Mouse (Mus musculus) right cerebral cortex, adult 2 months (tissue): ENCODE data around the gene Cd72.
"Not testable (repeated sequence)": the region's sequence is repeated elsewhere in the genome, so short reads cannot be mapped to it uniquely, and the experiment has no call there.

Experiments
- DNase-seq, 2 experiments: peaks; one replicate each; pipeline ENCODE4 v3.0.0; 2021 to 2022; ENCODE audit warnings: low spot score in 2 of 2

Gene Cd72

GRCm38 (mm10) chr4:43454041-43454836, at the start of gene Cd72:
Gene Cd72, minus strand, starts transcription at chr4:43454628.
- DNase-seq, result no peak

DNA sequence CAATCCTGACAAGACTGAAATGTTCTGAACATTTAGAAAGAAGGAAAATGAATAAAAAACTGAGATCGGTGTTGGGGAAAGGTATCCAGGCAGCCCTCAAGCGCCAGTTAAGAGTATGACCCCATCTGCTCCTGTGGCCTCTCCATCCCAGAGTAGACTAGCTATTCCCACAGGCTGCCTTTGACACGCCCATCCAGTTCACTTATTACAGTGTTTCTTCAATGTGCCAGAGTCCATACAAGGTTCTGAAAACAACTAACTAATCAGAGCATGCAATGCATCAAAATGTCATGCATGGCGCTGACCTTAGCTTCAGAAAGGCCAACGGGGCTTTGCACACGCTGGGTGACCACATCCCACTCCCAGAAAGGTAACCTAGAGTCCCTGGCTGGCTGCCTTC, 49.1 kb upstream of the Cd72 start:
- DNase-seq, result no peak

DNA sequence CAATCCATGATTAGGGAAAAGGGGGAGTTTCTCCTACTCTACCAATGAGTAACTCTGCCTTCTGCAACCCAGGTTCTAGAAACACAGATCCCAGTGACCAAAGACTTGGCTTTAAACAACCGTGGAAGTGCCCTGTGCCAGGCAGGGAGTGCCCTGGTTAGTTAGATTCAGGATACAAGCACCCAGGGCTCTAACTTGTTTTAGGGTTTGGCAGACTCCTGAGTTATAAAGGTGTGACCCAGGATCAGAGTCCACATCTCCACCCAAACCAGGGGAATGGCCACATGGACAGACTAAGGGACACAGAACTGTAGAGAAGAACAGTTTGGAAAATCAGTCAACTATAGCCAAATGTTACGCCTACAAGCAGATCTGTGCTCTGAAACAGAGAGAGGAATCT, 48.6 kb upstream of the Cd72 start:
- no peak for DNase-seq

DNA sequence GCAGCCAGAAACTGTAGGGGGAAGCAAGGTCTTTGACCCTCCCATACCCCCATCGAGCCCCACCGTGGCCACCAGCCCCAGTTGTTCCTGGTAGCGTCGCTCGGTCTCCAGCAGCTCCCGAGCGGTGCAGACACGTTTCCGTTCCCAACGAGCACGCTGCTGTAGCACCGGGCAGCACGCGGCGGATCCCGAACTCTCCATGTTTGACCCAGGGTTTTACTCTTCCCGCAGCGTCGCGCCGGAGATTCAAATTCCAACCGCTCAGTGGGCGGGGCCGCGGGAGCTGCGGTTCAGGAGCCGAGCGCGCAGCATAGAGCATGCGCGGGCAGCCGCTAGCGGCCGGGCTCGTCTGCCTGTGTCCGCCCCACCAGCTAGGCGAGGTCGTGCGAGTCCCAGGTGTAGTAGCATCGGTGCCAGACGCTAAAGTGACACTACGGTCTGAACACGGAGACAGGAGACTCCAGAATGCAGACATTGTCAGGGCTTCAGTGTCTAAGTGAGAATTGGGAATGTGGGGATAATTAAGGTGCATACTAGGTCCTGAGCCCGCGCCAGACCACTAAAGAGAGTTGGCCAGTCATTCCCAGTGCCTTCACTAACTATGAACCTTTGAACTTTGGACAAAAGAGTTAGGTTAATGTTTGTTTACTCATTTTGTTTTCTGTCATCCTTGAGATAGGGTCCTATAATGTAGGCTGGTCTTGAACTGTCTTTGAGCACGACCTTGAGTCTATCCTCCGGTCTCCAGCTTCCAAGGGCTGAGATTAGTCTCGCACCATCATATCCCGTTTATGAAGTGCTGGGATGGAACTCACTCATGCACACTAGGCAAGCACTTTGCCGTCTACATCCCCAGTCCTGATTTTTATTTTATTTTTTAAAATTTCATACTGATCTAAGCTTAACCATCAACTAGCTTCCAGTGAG, 45.2 kb upstream of the Cd72 start, which contains the start of gene Arhgef39:
Gene Arhgef39 (minus strand): TSS at position 289 of the 927 bp plus-strand sequence.
- DNase-seq, result peak; percentile 72 to 77

DNA sequence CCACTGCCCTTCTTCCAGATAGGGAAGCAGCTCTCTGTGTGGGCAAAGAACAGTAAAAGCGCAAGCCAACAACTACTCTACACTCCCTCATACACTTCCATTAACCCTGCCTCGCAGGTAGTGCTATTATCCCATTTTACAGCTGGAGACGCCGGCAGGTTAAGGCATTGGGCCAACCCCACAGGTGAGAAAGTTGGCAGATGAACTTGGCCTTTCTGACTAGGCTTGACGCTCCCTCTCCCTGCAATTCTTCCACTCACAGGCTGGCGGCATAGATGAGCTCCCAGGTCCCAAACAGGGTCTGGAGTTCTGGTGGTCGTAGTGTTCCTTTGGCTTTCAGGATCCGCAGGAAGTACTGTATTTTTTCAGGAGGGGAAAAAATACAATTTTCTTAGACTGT, 44.6 kb upstream of the Cd72 start:
- no peak for DNase-seq

GRCm38 (mm10) chr4:43497946-43498345, 43.5 kb upstream of the Cd72 start:
- DNase-seq, result no peak

- DNase-seq, result no peak
These were observed 43.0 kb upstream of the Cd72 start for GRCm38 (mm10) chr4:43497405-43497804.

DNA sequence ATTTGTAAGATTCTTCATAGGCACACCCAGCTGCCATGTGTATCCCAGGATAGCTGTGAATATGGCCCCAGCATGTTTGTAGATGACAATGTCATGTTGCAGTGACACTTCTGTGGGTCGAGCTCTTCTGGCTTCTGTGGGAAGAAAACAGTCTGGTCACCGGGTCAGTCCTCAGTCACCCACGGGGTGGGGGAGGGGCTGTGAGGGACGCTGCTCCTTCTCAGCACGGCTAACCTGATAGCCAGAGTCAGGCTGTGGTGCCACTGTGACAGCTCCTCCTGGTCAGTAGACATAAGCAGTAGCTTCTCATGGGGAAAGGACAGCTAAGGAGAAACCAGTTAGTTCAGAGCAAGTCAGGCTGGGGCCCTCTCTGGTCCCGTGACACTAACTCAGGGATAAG, 42.2 kb upstream of the Cd72 start:
- no peak for DNase-seq

DNA sequence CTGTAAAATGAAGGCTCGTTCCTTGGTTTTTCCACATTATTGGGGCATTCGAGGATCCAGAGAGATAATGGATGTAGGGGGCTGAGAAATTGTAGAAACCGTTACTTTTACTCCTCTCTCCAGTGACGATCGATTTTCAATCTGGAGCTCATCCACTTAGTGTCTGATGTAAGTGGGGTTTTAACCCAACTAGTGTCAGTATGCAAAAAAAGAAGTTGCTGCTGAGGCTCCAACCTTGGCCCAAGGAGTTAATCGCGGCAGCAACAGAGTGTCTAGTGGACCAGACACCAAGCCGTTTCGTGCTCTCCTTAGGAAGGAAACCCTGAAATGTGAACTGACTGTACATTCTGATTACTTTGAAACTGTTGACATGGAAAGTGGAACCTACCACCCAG, 39.4 kb upstream of the Cd72 start:
- DNase-seq, result no peak

DNA sequence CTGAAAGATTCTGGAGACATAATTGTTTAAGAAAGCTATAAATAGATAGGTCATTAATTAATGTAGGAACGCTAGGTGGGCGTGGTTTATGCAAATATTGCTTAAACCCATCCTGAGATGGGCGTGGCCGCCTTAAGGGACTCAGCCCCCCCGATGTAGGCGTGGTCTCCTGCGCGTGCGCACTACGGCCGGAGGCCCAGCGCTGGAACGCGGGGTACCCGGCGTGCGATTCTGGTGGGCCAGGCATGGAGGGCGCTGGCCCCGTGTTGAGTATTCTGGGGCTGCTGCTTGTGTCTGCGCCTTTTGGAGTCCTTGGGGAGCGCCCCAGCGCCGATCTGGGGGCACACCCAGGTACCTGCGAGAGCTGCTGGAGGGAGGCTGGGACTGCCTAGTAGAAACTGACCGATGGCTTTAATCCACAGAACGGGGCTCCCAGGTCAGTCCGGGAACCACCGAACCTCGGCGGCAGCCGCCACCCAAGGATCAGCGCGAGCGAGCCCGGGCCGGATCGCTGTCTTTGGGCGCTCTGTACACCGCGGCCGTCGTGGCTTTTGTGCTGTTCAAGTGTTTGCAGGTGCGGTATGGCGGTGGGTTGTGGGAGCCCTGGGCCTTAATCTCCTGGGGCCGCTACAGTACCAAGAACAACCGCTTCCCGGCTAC, 38.9 kb upstream of the Cd72 start:
- peak; percentile 95 to 97 for DNase-seq

GRCm38 (mm10) chr4:43492821-43493185, 38.4 kb upstream of the Cd72 start, which contains the start of gene Ccdc107:
Gene Ccdc107, plus strand, starts transcription at chr4:43492900.
- DNase-seq, result peak; percentile 90 to 94

DNA sequence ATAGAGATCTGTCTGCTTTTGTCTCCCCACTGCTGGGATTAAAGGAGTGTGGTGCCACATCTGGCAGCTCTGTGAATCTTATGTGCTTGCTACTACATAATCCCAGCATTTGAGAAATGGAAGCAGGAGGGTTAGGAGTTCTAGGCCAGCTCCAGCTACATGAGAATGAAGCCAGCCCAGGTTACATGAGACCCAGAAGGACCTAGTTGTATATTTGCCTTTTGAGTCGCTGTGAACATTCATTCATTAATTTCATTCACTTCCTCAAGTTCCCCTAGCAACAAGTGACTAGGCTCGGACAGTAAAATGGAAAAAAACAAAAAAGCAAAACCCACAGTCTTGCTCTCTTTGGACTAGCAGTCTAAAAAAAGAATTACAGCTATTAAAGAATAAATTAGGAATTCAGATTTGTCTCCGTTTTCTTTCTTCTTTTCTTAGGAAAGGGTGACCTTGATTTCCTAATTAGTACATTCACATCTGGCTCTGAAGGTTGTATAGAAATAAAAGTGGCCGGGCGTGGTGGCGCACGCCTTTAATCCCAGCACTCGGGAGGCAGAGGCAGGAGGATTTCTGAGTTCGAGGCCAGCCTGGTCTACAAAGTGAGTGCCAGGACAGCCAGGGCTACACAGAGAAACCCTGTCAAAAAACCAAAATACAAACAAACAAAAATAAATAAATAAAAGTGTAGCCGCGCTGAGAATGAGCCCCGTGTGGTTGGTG, 37.8 kb upstream of the Cd72 start:
- DNase-seq, result no peak

DNA sequence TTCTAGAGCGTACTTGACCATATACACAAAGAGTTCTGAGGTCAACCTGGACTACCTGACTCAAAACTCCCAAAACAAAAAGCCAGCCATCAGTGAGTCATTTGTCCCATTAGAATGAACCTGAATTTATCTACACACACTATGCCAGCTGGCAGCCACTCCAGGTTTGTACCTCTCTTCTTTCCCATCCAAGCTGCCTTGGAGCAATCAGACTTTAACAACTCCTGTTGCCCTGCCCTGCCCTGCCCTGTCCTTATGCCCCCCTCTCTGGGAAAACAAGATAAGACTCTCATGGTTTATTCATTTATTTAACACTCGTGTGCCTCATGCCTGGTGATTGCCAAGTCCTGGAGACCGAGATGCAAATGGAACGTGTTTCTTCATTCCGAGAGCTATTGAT, 36.4 kb upstream of the Cd72 start:
- DNase-seq, result no peak

- no peak for DNase-seq
These were observed 35.2 kb upstream of the Cd72 start for GRCm38 (mm10) chr4:43489611-43490010.

DNA sequence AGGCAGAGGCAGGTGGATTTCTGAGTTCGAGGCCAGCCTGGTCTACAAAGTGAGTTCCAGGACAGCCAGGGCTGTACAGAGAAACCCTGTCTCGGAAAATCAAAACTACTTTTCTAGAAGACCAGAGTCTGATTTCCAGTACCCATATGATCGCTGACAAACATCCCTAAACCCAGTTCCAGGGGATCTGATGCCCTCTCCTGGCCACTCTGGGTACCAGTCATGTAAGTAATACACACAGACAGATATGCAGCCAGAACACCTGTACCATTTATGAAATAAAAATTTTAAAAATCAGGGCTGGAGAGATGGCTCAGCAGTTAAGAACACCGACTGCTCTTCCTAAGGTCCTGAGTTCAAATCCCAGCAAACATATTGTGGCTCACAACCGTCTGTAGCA, 31.2 kb upstream of the Cd72 start:
- not testable (repeated sequence) for DNase-seq

DNA sequence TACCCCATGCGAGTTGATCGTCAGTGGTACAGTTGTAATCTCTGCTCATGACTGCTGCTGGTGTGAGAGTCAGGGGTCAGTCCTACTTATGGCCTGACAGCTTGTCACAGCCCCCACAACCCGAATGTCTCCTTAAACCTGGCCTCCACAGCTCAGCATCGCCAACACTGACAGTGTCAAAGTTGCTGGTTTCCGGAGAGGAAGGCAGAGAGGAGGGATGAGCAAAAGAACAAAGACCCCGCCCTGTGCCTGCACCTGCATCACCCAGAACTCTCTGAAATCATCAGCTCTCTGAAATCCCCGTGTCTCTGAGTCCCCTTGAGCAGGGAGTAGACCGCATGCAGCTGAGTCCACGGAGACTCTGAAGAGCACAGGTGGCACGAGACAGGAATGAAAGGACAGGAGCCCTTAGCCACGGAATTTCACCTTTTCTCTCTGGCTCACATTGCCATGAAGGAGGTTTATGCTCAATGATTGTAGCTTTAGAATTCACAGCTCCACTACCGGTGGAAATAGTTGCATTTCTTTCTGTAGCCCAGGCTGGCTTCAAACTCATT, 29.2 kb upstream of the Cd72 start, which contains the start of gene Sit1:
Gene Sit1 (minus strand): TSS at position 200 of the 557 bp plus-strand sequence.
- no peak for DNase-seq

GRCm38 (mm10) chr4:43482591-43482990, 28.2 kb upstream of the Cd72 start:
- DNase-seq, result no peak

- DNase-seq, result no peak
These were observed 27.5 kb upstream of the Cd72 start for GRCm38 (mm10) chr4:43481894-43482456.

DNA sequence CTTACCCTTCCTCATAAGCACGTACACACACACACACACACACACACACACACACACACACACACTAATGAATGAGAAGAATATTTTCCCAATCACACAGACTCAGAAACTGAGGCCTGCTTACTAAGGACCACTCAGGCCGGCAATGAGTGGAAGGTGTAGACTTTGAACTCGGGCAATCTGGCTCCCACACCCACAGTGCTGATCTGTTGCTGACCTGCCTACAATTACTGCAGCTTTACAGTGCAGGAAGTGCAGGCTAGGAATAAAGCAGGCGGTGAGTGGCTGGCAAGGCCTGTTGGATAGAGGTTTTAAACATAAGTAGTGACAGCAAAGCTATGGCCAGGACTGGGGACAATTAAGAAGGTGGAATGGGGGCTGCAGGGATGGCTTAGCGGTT, 26.6 kb upstream of the Cd72 start:
- no peak for DNase-seq

- DNase-seq, result peak; percentile 36 to 56
These were observed 24.7 kb upstream of the Cd72 start for GRCm38 (mm10) chr4:43478906-43479832.
